Mouse (Mus musculus) bone marrow macrophage, adult 2 months (primary cell): ENCODE measurements around the gene Pdzrn4. TPM values are rescaled to one million over a fixed set of nuclear protein-coding genes. Genes with fewer than 3 reads are reported as not detected.

Source experiments
- H3K27ac ChIP-seq: 2 replicates; pipeline ENCODE4 v1.5.1; 2012; ENCODE audit warnings: low read depth, low read length; ENCODE audit not compliant: insufficient read depth
- H3K4me1 ChIP-seq: 2 replicates; pipeline ENCODE4 v1.6.1; 2012; ENCODE audit warnings: low read length; ENCODE audit not compliant: control insufficient read depth, insufficient read depth
- H3K4me3 ChIP-seq: 2 replicates; pipeline ENCODE4 v1.5.1; 2012; ENCODE audit warnings: mild to moderate bottlenecking, low read length, moderate library complexity; ENCODE audit not compliant: insufficient read depth
- CTCF ChIP-seq: IDR thresholded peaks from 2 replicates; pipeline ENCODE4 v1.5.1; 2012; ENCODE audit warnings: low read depth, mild to moderate bottlenecking, low read length, moderate library complexity
- POLR2A ChIP-seq: IDR thresholded peaks from 2 replicates; pipeline ENCODE4 v1.6.1; 2012; ENCODE audit warnings: mild to moderate bottlenecking, low read depth, low read length, borderline replicate concordance
- polyA plus RNA-seq: library from polyadenylated mRNA; stranded (reverse); fragments of >200 nt; gene quantifications from 2 replicates; pipeline ENCODE4 v1.2.4, GENCODE M21; 2012; ENCODE audit not compliant: missing spikeins, insufficient read depth, insufficient read length

Gene Pdzrn4
- polyA plus RNA-seq, 1 experiment = not detected

- H3K27ac ChIP-seq = no peak overlapping the region
These were observed 360.6 kb downstream of the Pdzrn4 start for GRCm38 (mm10) chr15:92757085-92757903.

GRCm38 (mm10) chr15:92759001-92759400 lies 362.3 kb downstream of the Pdzrn4 start:
- Histone ChIP-seq H3K4me1 (no peaks in the 10 kb centered on the region), H3K4me3 (no peak overlapping the region), H3K27ac (no peak overlapping the region)
- TF ChIP-seq CTCF = no peak
- TF ChIP-seq POLR2A = no peak

More at GRCm38 (mm10) chr15:92757085-92757903, 360.6 kb downstream of the Pdzrn4 start:
- Histone ChIP-seq H3K4me3 (no peak overlapping the region), H3K4me1 (no peaks in the 10 kb centered on the region)
- TF ChIP-seq CTCF (no peak), POLR2A (no peak)

- no peak overlapping the region for H3K4me3 ChIP-seq
- no peak for TF ChIP-seq CTCF
- TF ChIP-seq POLR2A = no peak
- no peak overlapping the region for H3K27ac ChIP-seq
- no peaks in the 10 kb centered on the region for H3K4me1 ChIP-seq
These were observed 366.6 kb downstream of the Pdzrn4 start for GRCm38 (mm10) chr15:92763303-92763702.

GRCm38 (mm10) chr15:92769535-92769934 lies 372.9 kb downstream of the Pdzrn4 start:
- Histone ChIP-seq H3K27ac (no peak overlapping the region), H3K4me1 (no peaks in the 10 kb centered on the region), H3K4me3 (no peak overlapping the region)
- TF ChIP-seq CTCF (no peak), POLR2A (no peak)

GRCm38 (mm10) chr15:92788036-92788435 lies 391.4 kb downstream of the Pdzrn4 start:
- TF ChIP-seq CTCF (no peak), POLR2A (no peak)
- H3K27ac ChIP-seq = no peak overlapping the region
- no peaks in the 10 kb centered on the region for H3K4me1 ChIP-seq
- H3K4me3 ChIP-seq = no peak overlapping the region

GRCm38 (mm10) chr15:92794275-92794674 lies 397.6 kb downstream of the Pdzrn4 start:
- no peak overlapping the region for H3K4me3 ChIP-seq
- TF ChIP-seq CTCF (no peak), POLR2A (no peak)
- no peaks in the 10 kb centered on the region for H3K4me1 ChIP-seq
- no peak overlapping the region for H3K27ac ChIP-seq

GRCm38 (mm10) chr15:92805934-92806333 lies 409.3 kb downstream of the Pdzrn4 start:
- TF ChIP-seq CTCF = no peak

GRCm38 (mm10) chr15:92806352-92806751 lies 409.7 kb downstream of the Pdzrn4 start:
- Histone ChIP-seq H3K4me3 (no peak overlapping the region), H3K4me1 (no peaks in the 10 kb centered on the region), H3K27ac (no peak overlapping the region)
- TF ChIP-seq CTCF = no peak
- no peak for TF ChIP-seq POLR2A

More at GRCm38 (mm10) chr15:92805934-92806333, 409.3 kb downstream of the Pdzrn4 start:
- Histone ChIP-seq H3K4me3 (no peak overlapping the region), H3K27ac (no peak overlapping the region), H3K4me1 (no peaks in the 10 kb centered on the region)
